ENCODE assay signal across 8 mouse cellular contexts in the genomic region with DNA sequence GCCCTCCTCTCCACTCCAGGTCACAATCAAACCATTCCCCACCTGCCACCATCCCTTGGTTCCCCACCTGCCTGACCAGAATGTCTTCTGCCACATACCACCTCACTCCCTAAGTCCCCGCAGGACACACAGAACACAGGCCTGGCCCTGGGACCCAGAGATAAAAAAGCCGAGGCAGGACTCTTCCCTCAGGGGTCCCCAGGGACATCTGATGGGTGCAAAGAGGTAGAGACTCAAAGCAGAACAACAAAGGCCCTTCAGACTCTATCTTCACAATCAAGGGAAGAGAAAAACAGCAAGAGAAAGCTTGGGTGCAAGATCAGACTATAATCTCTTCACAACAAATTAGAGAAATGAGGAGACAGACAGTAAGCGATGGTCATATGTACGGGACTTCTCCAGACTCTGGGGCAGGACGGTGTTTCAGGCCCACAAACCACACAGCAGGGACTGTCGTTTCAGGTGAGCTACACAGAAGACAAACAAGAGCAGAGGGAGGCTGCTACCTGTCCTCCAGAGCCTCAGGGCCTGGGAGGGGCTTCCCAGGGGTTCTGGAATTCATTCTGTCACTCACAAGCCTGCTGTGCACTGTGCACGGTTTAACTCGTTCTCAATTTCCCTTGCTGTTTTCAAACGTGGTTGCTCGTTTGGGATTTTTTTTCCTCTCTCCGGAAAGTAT. TPM values are rescaled to one million over a fixed set of nuclear protein-coding genes. Genes with fewer than 3 reads are reported as not detected.
DNase-seq lines count a peak whose midpoint lies in the region; ATAC-seq lines count a peak whose summit lies in the region.

No protein-coding gene starts in this region.

- H3K9ac ChIP-seq in forebrain, embryonic 11.5 days (ENCODE audit: low read length): no peak overlapping the region
- peak overlapping the region; percentile 51; the same call in 1 of the 2 replicates for H3K9ac ChIP-seq in limb, embryonic 13.5 days
- no peak overlapping the region for H3K9ac ChIP-seq in stomach, embryonic 14.5 days (replicated peaks; ENCODE audit: low read depth, low read length)

- H3K4me2 ChIP-seq in forebrain, embryonic 11.5 days (ENCODE audit: low read depth, low read length, severe bottlenecking): peak overlapping the region; percentile 100; the same call in 1 of the 2 replicates
- H3K4me2 ChIP-seq in limb, embryonic 13.5 days (replicated peaks): peak overlapping the region; percentile 100
- peak overlapping the region; percentile 98 for H3K4me2 ChIP-seq in stomach, embryonic 14.5 days (replicated peaks; ENCODE audit: low read depth, low read length)

- H3K36me3 ChIP-seq in megakaryocyte, embryonic 14.5 days (replicated peaks; ENCODE audit: low read length): peaks cover 36% of the 10 kb centered on the region
- no peaks in the 10 kb centered on the region for H3K36me3 ChIP-seq in forebrain, embryonic 11.5 days (ENCODE audit: control insufficient read depth, insufficient read depth, low read length)
- H3K36me3 ChIP-seq in limb, embryonic 13.5 days: no peaks in the 10 kb centered on the region
- no peaks in the 10 kb centered on the region for H3K36me3 ChIP-seq in stomach, embryonic 14.5 days (ENCODE audit: control insufficient read depth, insufficient read depth, low read length)

- no peak overlapping the region for H3K27ac ChIP-seq in forebrain, embryonic 11.5 days (ENCODE audit: low read depth, low read length)
- H3K27ac ChIP-seq in limb, embryonic 13.5 days: no peak overlapping the region
- no peak overlapping the region for H3K27ac ChIP-seq in stomach, embryonic 14.5 days (ENCODE audit: low read length)

- DNase-seq in forebrain, embryonic 11.5 days (ENCODE audit: low spot score): peak; percentile 46
- no peak for DNase-seq in frontal cortex, postnatal 25 days (ENCODE audit: low spot score in 2 of 2)
- no peak for DNase-seq in right cerebral cortex, postnatal 25 days

- no peaks in the 10 kb centered on the region for H3K9me3 ChIP-seq in megakaryocyte, embryonic 14.5 days
- no peaks in the 10 kb centered on the region for H3K9me3 ChIP-seq in forebrain, embryonic 11.5 days (ENCODE audit: control insufficient read depth, low read length)
- no peaks in the 10 kb centered on the region for H3K9me3 ChIP-seq in limb, embryonic 13.5 days
- H3K9me3 ChIP-seq in stomach, embryonic 14.5 days (ENCODE audit: control insufficient read depth, low read depth, low read length): no peaks in the 10 kb centered on the region

- no peak for ATAC-seq in megakaryocyte, adult 5-6 weeks (ENCODE audit: poor library complexity, severe bottlenecking)
- ATAC-seq in forebrain, embryonic 11.5 days (replicated peaks; ENCODE audit: low FRiP score): no peak
- ATAC-seq in limb, embryonic 13.5 days (ENCODE audit: low FRiP score, low read depth): no peak
- no peak for ATAC-seq in stomach, embryonic 14.5 days (ENCODE audit: insufficient number of reproducible peaks, insufficient read depth, low FRiP score, low read depth)
- ATAC-seq in granulocyte monocyte progenitor cell, adult 5-6 weeks (replicated peaks; ENCODE audit: poor library complexity, severe bottlenecking): no peak

- 17% methylated on average over 11 of the region's 11 CpGs for WGBS in forebrain, embryonic 11.5 days
- WGBS in limb, embryonic 13.5 days: 20% methylated on average over 11 of the region's 11 CpGs
- 31% methylated on average over 11 of the region's 11 CpGs for WGBS in stomach, embryonic 14.5 days

- peak overlapping the region; percentile 98 for H3K4me3 ChIP-seq in megakaryocyte, embryonic 14.5 days (replicated peaks)
- H3K4me3 ChIP-seq in forebrain, embryonic 11.5 days (ENCODE audit: low read depth, low read length): peak overlapping the region; percentile 54
- H3K4me3 ChIP-seq in limb, embryonic 13.5 days: peak overlapping the region; percentile 61
- H3K4me3 ChIP-seq in stomach, embryonic 14.5 days (ENCODE audit: low read depth, low read length): peak overlapping the region; percentile 56; the same call in 1 of the 2 replicates

- peaks cover 81% of the 10 kb centered on the region for H3K4me1 ChIP-seq in megakaryocyte, embryonic 14.5 days
- peaks cover 13% of the 10 kb centered on the region; the same call in 1 of the 2 replicates for H3K4me1 ChIP-seq in forebrain, embryonic 11.5 days (replicated peaks; ENCODE audit: control insufficient read depth, insufficient read depth, low read length)
- peaks cover 42% of the 10 kb centered on the region for H3K4me1 ChIP-seq in limb, embryonic 13.5 days
- H3K4me1 ChIP-seq in stomach, embryonic 14.5 days (ENCODE audit: control insufficient read depth, insufficient read depth, low read length): 0 out of 2 replicates have a peak, but pooled peaks cover 6% of the 10 kb centered on the region

- H3K27me3 ChIP-seq in megakaryocyte, embryonic 14.5 days (replicated peaks): peaks cover 40% of the 10 kb centered on the region
- H3K27me3 ChIP-seq in forebrain, embryonic 11.5 days (ENCODE audit: control insufficient read depth, insufficient read depth, low read length): peaks cover 49% of the 10 kb centered on the region
- H3K27me3 ChIP-seq in limb, embryonic 13.5 days: peaks cover 69% of the 10 kb centered on the region
- peaks cover 21% of the 10 kb centered on the region for H3K27me3 ChIP-seq in stomach, embryonic 14.5 days (ENCODE audit: control insufficient read depth, insufficient read depth, low read length)

RNA-seq across cellular contexts. Expression of a gene that starts 2.3 kb away (rescaled TPM):
- polyA plus RNA-seq in megakaryocyte, embryonic 14.5 days (2012; ENCODE audit: insufficient read depth, low replicate concordance): 6.1 and 23.0 TPM in 2 replicates
- 4.8 and 5.1 TPM in 2 replicates for total RNA-seq in megakaryocyte, adult 5-6 weeks (2015)
- 5.8 and 9.1 TPM in 2 replicates for total RNA-seq in megakaryocyte, adult 5-6 weeks (2017)
- 0.32 and 0.56 TPM in 2 replicates for polyA plus RNA-seq in forebrain, embryonic 11.5 days (2014; fragmentation: Nextera tagmentation; extraction: Ambion mirVana)
- polyA plus RNA-seq in limb, embryonic 13.5 days (2015; fragmentation: Nextera tagmentation; extraction: Ambion mirVana): 0.43 and 0.50 TPM in 2 replicates
- polyA plus RNA-seq in stomach, embryonic 14.5 days (2014; fragmentation: Nextera tagmentation; extraction: Ambion mirVana): 0.28 and 0.58 TPM in 2 replicates
- total RNA-seq in granulocyte monocyte progenitor cell, adult 5-6 weeks (2014; fragmentation: Nextera tagmentation): 0.11 TPM in 1 of 2 replicates, not detected in the other
- total RNA-seq in granulocyte monocyte progenitor cell, adult 5-6 weeks (2017): 0.10 TPM in 1 of 2 replicates, not detected in the other
